Comparison of ENCODE assay signal across 8 mouse cellular contexts in the genomic region with DNA sequence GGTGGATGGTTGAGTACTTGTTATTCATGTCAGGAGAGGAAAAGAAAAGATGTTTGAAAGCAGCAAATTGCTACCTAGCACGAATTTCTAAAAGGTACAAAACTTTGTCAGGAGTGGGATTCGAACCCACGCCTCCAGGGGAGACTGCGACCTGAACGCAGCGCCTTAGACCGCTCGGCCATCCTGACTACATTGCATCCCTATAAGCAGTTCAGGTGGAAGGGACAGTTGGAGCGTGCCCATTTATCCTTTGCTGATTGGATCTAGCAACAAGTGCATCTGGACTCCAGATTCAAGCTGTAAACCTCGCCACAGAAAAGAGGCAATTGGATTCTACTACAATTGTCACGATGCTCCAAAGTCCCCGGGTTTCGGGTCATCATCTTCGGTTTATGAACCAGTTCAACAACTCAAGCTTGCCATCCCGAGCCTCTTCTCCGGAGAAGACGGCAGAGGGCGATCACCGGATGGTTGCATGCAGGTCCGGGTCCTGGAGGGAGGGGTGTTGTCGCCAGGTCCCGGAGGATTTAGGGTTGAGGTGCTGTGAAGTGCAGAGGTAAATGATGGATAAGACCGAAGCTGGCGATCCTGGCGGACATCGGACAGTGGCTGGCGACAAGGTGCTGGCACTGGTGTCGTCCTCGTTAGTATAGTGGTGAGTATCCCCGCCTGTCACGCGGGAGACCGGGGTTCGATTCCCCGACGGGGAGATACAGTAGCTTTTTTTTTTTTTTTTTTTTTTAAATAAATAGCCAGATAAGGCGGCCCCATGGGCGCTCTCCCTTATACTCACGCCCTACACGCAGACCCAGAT. TPM values are rescaled to one million over a fixed set of nuclear protein-coding genes. Genes with fewer than 3 reads are reported as not detected.
DNase-seq lines count a peak whose midpoint lies in the region; ATAC-seq and TF ChIP-seq lines count a peak whose summit lies in the region.

No protein-coding gene starts in this region.

- WGBS in bone marrow, adult 2 months, result under 1% methylated on average over 40 of the region's 40 CpGs
- WGBS in embryonic facial prominence, embryonic 15.5 days, result under 1% methylated on average over 40 of the region's 40 CpGs
- WGBS in limb, embryonic 15.5 days, result under 1% methylated on average over 40 of the region's 40 CpGs
- WGBS in midbrain, postnatal 0 days, result 1% methylated on average over 40 of the region's 40 CpGs

- H3K27ac ChIP-seq in bone marrow, adult 2 months (ENCODE audit: control insufficient read depth, insufficient read depth, low read depth, low read length, poor library complexity), result no peak overlapping the region
- H3K27ac ChIP-seq in embryonic facial prominence, embryonic 15.5 days (replicated peaks), result peak overlapping the region; percentile 78; the same call in 1 of the 2 replicates
- peak overlapping the region; percentile 79 for H3K27ac ChIP-seq in limb, embryonic 15.5 days
- peak overlapping the region; percentile 91 for H3K27ac ChIP-seq in midbrain, postnatal 0 days (ENCODE audit: low read depth, low read length)

- H3K4me2 ChIP-seq in embryonic facial prominence, embryonic 15.5 days (replicated peaks), result peak overlapping the region; percentile 66
- peak overlapping the region; percentile 65 for H3K4me2 ChIP-seq in limb, embryonic 15.5 days
- H3K4me2 ChIP-seq in midbrain, postnatal 0 days (ENCODE audit: low read depth, low read length, poor library complexity, severe bottlenecking), result peak overlapping the region; percentile 53

- peak; percentile 24; the same call in 1 of the 2 replicates for TF ChIP-seq POLR2A in bone marrow, adult 2 months (IDR thresholded peaks at IDR 0.05; ENCODE audit: borderline replicate concordance, control insufficient read depth, low read depth, low read length)

- H3K4me3 ChIP-seq in bone marrow, adult 2 months (replicated peaks; ENCODE audit: control insufficient read depth, low read depth, low read length), result peak overlapping the region; percentile 90
- H3K4me3 ChIP-seq in embryonic facial prominence, embryonic 15.5 days (replicated peaks), result peak overlapping the region; percentile 71
- H3K4me3 ChIP-seq in limb, embryonic 15.5 days, result peak overlapping the region; percentile 68
- H3K4me3 ChIP-seq in midbrain, postnatal 0 days (ENCODE audit: low read depth, low read length), result peak overlapping the region; percentile 63

- 0 out of 2 replicates have a peak, but pooled peaks have one; percentile 1 for TF ChIP-seq CTCF in bone marrow, adult 2 months (IDR thresholded peaks at IDR 0.05; ENCODE audit: control insufficient read depth, insufficient read depth, low read length)
- TF ChIP-seq CTCF in midbrain, postnatal 0 days (IDR thresholded peaks at IDR 0.05), result peak; percentile 62

- no peaks in the 10 kb centered on the region for H3K27me3 ChIP-seq in embryonic facial prominence, embryonic 15.5 days
- no peaks in the 10 kb centered on the region for H3K27me3 ChIP-seq in limb, embryonic 15.5 days
- H3K27me3 ChIP-seq in midbrain, postnatal 0 days (ENCODE audit: insufficient read depth, low read length), result no peaks in the 10 kb centered on the region

- H3K9ac ChIP-seq in embryonic facial prominence, embryonic 15.5 days, result peak overlapping the region; percentile 42; the same call in 1 of the 2 replicates
- H3K9ac ChIP-seq in limb, embryonic 15.5 days, result peak overlapping the region; percentile 45
- H3K9ac ChIP-seq in midbrain, postnatal 0 days (replicated peaks; ENCODE audit: low read length, poor library complexity, severe bottlenecking), result peak overlapping the region; percentile 82

- ATAC-seq in embryonic facial prominence, embryonic 15.5 days (ENCODE audit: insufficient number of reproducible peaks, low FRiP score, low TSS enrichment, low read depth), result peak; percentile 84
- peak; percentile 82 for ATAC-seq in limb, embryonic 15.5 days (ENCODE audit: insufficient number of reproducible peaks, low FRiP score, low TSS enrichment, low read depth)
- peak; percentile 90 for ATAC-seq in midbrain, postnatal 0 days (ENCODE audit: low FRiP score)

- no peaks in the 10 kb centered on the region for H3K36me3 ChIP-seq in embryonic facial prominence, embryonic 15.5 days
- no peaks in the 10 kb centered on the region for H3K36me3 ChIP-seq in limb, embryonic 15.5 days
- H3K36me3 ChIP-seq in midbrain, postnatal 0 days (ENCODE audit: insufficient read depth, low read length), result no peaks in the 10 kb centered on the region

- H3K9me3 ChIP-seq in embryonic facial prominence, embryonic 15.5 days (replicated peaks), result no peaks in the 10 kb centered on the region
- no peaks in the 10 kb centered on the region for H3K9me3 ChIP-seq in limb, embryonic 15.5 days
- no peaks in the 10 kb centered on the region for H3K9me3 ChIP-seq in midbrain, postnatal 0 days (ENCODE audit: low read length)

- DNase-seq in 416B (ENCODE audit: low read depth), result peak; percentile 91
- DNase-seq in heart, adult 9 months (ENCODE audit: low spot score in 2 of 2), result peak; percentile 70 to 88
- peak; percentile 86 for DNase-seq in kidney, adult 9 months
- peak; percentile 89 for DNase-seq in midbrain, postnatal 0 days (ENCODE audit: low spot score)
- DNase-seq in spleen, postnatal 10 days (ENCODE audit: low spot score in 2 of 2), result peak; percentile 87 to 88

- no peaks in the 10 kb centered on the region; the same call in 1 of the 2 replicates for H3K4me1 ChIP-seq in bone marrow, adult 2 months (ENCODE audit: control insufficient read depth, insufficient read depth, low read length)
- peaks cover 7% of the 10 kb centered on the region; the same call in 1 of the 2 replicates for H3K4me1 ChIP-seq in embryonic facial prominence, embryonic 15.5 days
- 0 out of 2 replicates have a peak, but pooled peaks cover 3% of the 10 kb centered on the region for H3K4me1 ChIP-seq in limb, embryonic 15.5 days
- no peaks in the 10 kb centered on the region for H3K4me1 ChIP-seq in midbrain, postnatal 0 days (ENCODE audit: insufficient read depth, low read length)

RNA-seq across cellular contexts. Expression of gene Cfap126, which starts 11.8 kb away (rescaled TPM):
- polyA plus RNA-seq in bone marrow, adult 2 months (2011; ENCODE audit: insufficient read depth, insufficient read length, low replicate concordance, missing spikeins), result not detected in 2 replicates
- 14.2 and 28.6 TPM in 2 replicates for polyA plus RNA-seq in embryonic facial prominence, embryonic 15.5 days (2015; fragmentation: Nextera tagmentation; extraction: Ambion mirVana)
- polyA plus RNA-seq in limb, embryonic 15.5 days (2015; fragmentation: Nextera tagmentation; extraction: Ambion mirVana), result 1.1 and 2.2 TPM in 2 replicates
- total RNA-seq in midbrain, postnatal 0 days (2014; rRNA removed), result 0.38 and 1.5 TPM in 2 replicates
- polyA plus RNA-seq in midbrain, postnatal 0 days (2015; fragmentation: Nextera tagmentation; extraction: Ambion mirVana), result 6.0 and 8.1 TPM in 2 replicates

RNA-seq across cellular contexts. Expression of gene Fcgr3, which starts 37.2 kb away (rescaled TPM):
- 18.2 and 56.7 TPM in 2 replicates for polyA plus RNA-seq in bone marrow, adult 2 months (2011; ENCODE audit: insufficient read depth, insufficient read length, low replicate concordance, missing spikeins)
- 25.6 and 26.1 TPM in 2 replicates for polyA plus RNA-seq in embryonic facial prominence, embryonic 15.5 days (2015; fragmentation: Nextera tagmentation; extraction: Ambion mirVana)
- polyA plus RNA-seq in limb, embryonic 15.5 days (2015; fragmentation: Nextera tagmentation; extraction: Ambion mirVana), result 25.9 and 32.2 TPM in 2 replicates
- 18.1 and 19.8 TPM in 2 replicates for total RNA-seq in midbrain, postnatal 0 days (2014; rRNA removed)
- 12.8 and 14.2 TPM in 2 replicates for polyA plus RNA-seq in midbrain, postnatal 0 days (2015; fragmentation: Nextera tagmentation; extraction: Ambion mirVana)

RNA-seq across cellular contexts. Expression of gene Sdhc, which starts 48.5 kb away (rescaled TPM):
- polyA plus RNA-seq in bone marrow, adult 2 months (2011; ENCODE audit: insufficient read depth, insufficient read length, low replicate concordance, missing spikeins), result 63.6 and 72.1 TPM in 2 replicates
- polyA plus RNA-seq in embryonic facial prominence, embryonic 15.5 days (2015; fragmentation: Nextera tagmentation; extraction: Ambion mirVana), result 261 and 274 TPM in 2 replicates
- polyA plus RNA-seq in limb, embryonic 15.5 days (2015; fragmentation: Nextera tagmentation; extraction: Ambion mirVana), result 235 and 256 TPM in 2 replicates
- 263 TPM in 2 replicates for total RNA-seq in midbrain, postnatal 0 days (2014; rRNA removed)
- 313 and 326 TPM in 2 replicates for polyA plus RNA-seq in midbrain, postnatal 0 days (2015; fragmentation: Nextera tagmentation; extraction: Ambion mirVana)

RNA-seq across cellular contexts. Expression of gene Mpz, which starts 48.6 kb away (rescaled TPM):
- not detected in 2 replicates for polyA plus RNA-seq in bone marrow, adult 2 months (2011; ENCODE audit: insufficient read depth, insufficient read length, low replicate concordance, missing spikeins)
- 6.8 and 8.5 TPM in 2 replicates for polyA plus RNA-seq in embryonic facial prominence, embryonic 15.5 days (2015; fragmentation: Nextera tagmentation; extraction: Ambion mirVana)
- 6.8 and 9.3 TPM in 2 replicates for polyA plus RNA-seq in limb, embryonic 15.5 days (2015; fragmentation: Nextera tagmentation; extraction: Ambion mirVana)
- 0.49 and 0.90 TPM in 2 replicates for total RNA-seq in midbrain, postnatal 0 days (2014; rRNA removed)
- 0.63 and 0.67 TPM in 2 replicates for polyA plus RNA-seq in midbrain, postnatal 0 days (2015; fragmentation: Nextera tagmentation; extraction: Ambion mirVana)
